Mouse (Mus musculus): ENCODE results near the gene Pspn. TPM values are rescaled to one million over a fixed set of nuclear protein-coding genes. Genes with fewer than 3 reads are reported as not detected.

Gene Pspn
- 0.60 and 1.1 TPM in 2 replicates for polyA plus RNA-seq (2016; fragmentation: Nextera tagmentation; extraction: Ambion mirVana)

GRCm38 (mm10) chr17:56999968-57000609 lies at the start of gene Pspn:
Gene Pspn, minus strand, starts transcription at chr17:57000018.
- Histone ChIP-seq H3K27ac (replicated peaks) (no peak within 1 kb of the TSS), H3K27me3 (replicated peaks; ENCODE audit: low read depth, poor library complexity, severe bottlenecking) (no peaks in the 10 kb centered on the region), H3K4me1 (peaks cover 15% of the 10 kb centered on the region), H3K36me3 (replicated peaks) (peaks cover 84% of the 10 kb centered on the region), H3K4me3 (no peak within 1 kb of the TSS), H3K9me3 (no peaks in the 10 kb centered on the region)
- WGBS = 86% methylated on average over 9 of the region's 9 CpGs
- no peak for DNase-seq (ENCODE audit: low spot score)

GRCm38 (mm10) chr17:57048816-57049215 lies 49.0 kb upstream of the Pspn start:
- Histone ChIP-seq H3K4me3 (no peak overlapping the region), H3K27ac (replicated peaks) (no peak overlapping the region), H3K4me1 (0 out of 2 replicates have a peak, but pooled peaks cover 3% of the 10 kb centered on the region), H3K9me3 (no peaks in the 10 kb centered on the region), H3K27me3 (replicated peaks; ENCODE audit: low read depth, poor library complexity, severe bottlenecking) (no peaks in the 10 kb centered on the region), H3K36me3 (replicated peaks) (peaks cover 40% of the 10 kb centered on the region)
- DNase-seq (ENCODE audit: low spot score) = no peak
- WGBS = 96% methylated on average over 3 of the region's 3 CpGs

GRCm38 (mm10) chr17:57047406-57047805 lies 47.6 kb upstream of the Pspn start:
- H3K4me3 ChIP-seq = no peak overlapping the region
- H3K9me3 ChIP-seq = no peaks in the 10 kb centered on the region
- WGBS = 36% methylated on average over 5 of the region's 5 CpGs
- H3K4me1 ChIP-seq = 0 out of 2 replicates have a peak, but pooled peaks cover 3% of the 10 kb centered on the region
- H3K36me3 ChIP-seq (replicated peaks) = peaks cover 26% of the 10 kb centered on the region
- no peaks in the 10 kb centered on the region for H3K27me3 ChIP-seq (replicated peaks; ENCODE audit: low read depth, poor library complexity, severe bottlenecking)
- DNase-seq (ENCODE audit: low spot score) = no peak
- H3K27ac ChIP-seq (replicated peaks) = no peak overlapping the region

- Histone ChIP-seq H3K4me3 (no peak within 1 kb of the TSS), H3K27ac (replicated peaks) (no peak within 1 kb of the TSS), H3K27me3 (replicated peaks; ENCODE audit: low read depth, poor library complexity, severe bottlenecking) (peaks cover 24% of the 10 kb centered on the region), H3K9me3 (no peaks in the 10 kb centered on the region), H3K4me1 (peaks cover 2% of the 10 kb centered on the region; the same call in 1 of the 2 replicates), H3K36me3 (replicated peaks) (peaks cover 10% of the 10 kb centered on the region; the same call in 1 of the 2 replicates)
- 69% methylated on average over 8 of the region's 8 CpGs for WGBS
- DNase-seq (ENCODE audit: low spot score) = no peak
Observed at GRCm38 (mm10) chr17:57041554-57041953, 41.7 kb upstream of the Pspn start, which contains the start of gene Slc25a41. Gene Slc25a41, minus strand, starts transcription at chr17:57041654.

GRCm38 (mm10) chr17:57038978-57039377 lies 39.2 kb upstream of the Pspn start:
- 37% methylated on average over 8 of the region's 8 CpGs for WGBS
- Histone ChIP-seq H3K27me3 (replicated peaks; ENCODE audit: low read depth, poor library complexity, severe bottlenecking) (peaks cover 24% of the 10 kb centered on the region), H3K27ac (replicated peaks) (no peak overlapping the region), H3K4me3 (no peak overlapping the region), H3K4me1 (peaks cover 2% of the 10 kb centered on the region; the same call in 1 of the 2 replicates), H3K9me3 (no peaks in the 10 kb centered on the region), H3K36me3 (replicated peaks) (no peaks in the 10 kb centered on the region)
- no peak for DNase-seq (ENCODE audit: low spot score)

GRCm38 (mm10) chr17:57032854-57033253 lies 33.0 kb upstream of the Pspn start:
- Histone ChIP-seq H3K4me1 (peaks cover 24% of the 10 kb centered on the region), H3K27me3 (replicated peaks; ENCODE audit: low read depth, poor library complexity, severe bottlenecking) (peaks cover 11% of the 10 kb centered on the region), H3K4me3 (peak overlapping the region; percentile 84), H3K36me3 (replicated peaks) (peaks cover 18% of the 10 kb centered on the region), H3K27ac (replicated peaks) (peak overlapping the region; percentile 87; the same call in 1 of the 2 replicates), H3K9me3 (no peaks in the 10 kb centered on the region)
- WGBS = 78% methylated on average over 4 of the region's 4 CpGs
- DNase-seq (ENCODE audit: low spot score) = no peak

- H3K27me3 ChIP-seq (replicated peaks; ENCODE audit: low read depth, poor library complexity, severe bottlenecking) = peaks cover 3% of the 10 kb centered on the region; the same call in 1 of the 2 replicates
- peak overlapping the region; percentile 99 for H3K27ac ChIP-seq (replicated peaks)
- H3K36me3 ChIP-seq (replicated peaks) = peaks cover 28% of the 10 kb centered on the region
- WGBS = under 1% methylated on average over 38 of the region's 38 CpGs
- no peaks in the 10 kb centered on the region for H3K9me3 ChIP-seq
- peak overlapping the region; percentile 84 for H3K4me3 ChIP-seq
- peaks cover 24% of the 10 kb centered on the region for H3K4me1 ChIP-seq
- peak; percentile 99 for DNase-seq (ENCODE audit: low spot score)
Observed at GRCm38 (mm10) chr17:57031661-57032420, 32.0 kb upstream of the Pspn start.

GRCm38 (mm10) chr17:57030931-57031660 lies 31.3 kb upstream of the Pspn start, which contains the start of gene Khsrp:
Gene Khsrp, minus strand, starts transcription at chr17:57031522.
- peak within 1 kb of the TSS; percentile 84 for H3K4me3 ChIP-seq
- H3K4me1 ChIP-seq = peaks cover 24% of the 10 kb centered on the region
- no peaks in the 10 kb centered on the region for H3K27me3 ChIP-seq (replicated peaks; ENCODE audit: low read depth, poor library complexity, severe bottlenecking)
- peaks cover 36% of the 10 kb centered on the region for H3K36me3 ChIP-seq (replicated peaks)
- peak; percentile 77 for DNase-seq (ENCODE audit: low spot score)
- no peaks in the 10 kb centered on the region for H3K9me3 ChIP-seq
- WGBS = under 1% methylated on average over 99 of the region's 99 CpGs
- peak within 1 kb of the TSS; percentile 99 for H3K27ac ChIP-seq (replicated peaks)

- H3K4me1 ChIP-seq = peaks cover 24% of the 10 kb centered on the region
- H3K27me3 ChIP-seq (replicated peaks; ENCODE audit: low read depth, poor library complexity, severe bottlenecking) = no peaks in the 10 kb centered on the region
- H3K27ac ChIP-seq (replicated peaks) = 0 out of 2 replicates have a peak overlapping the region, but pooled peaks have one; percentile 99
- H3K36me3 ChIP-seq (replicated peaks) = peaks cover 50% of the 10 kb centered on the region
- WGBS = 56% methylated on average over 8 of the region's 8 CpGs
- H3K9me3 ChIP-seq = no peaks in the 10 kb centered on the region
- no peak for DNase-seq (ENCODE audit: low spot score)
- H3K4me3 ChIP-seq = peak overlapping the region; percentile 84
Observed at GRCm38 (mm10) chr17:57029691-57030090, 29.9 kb upstream of the Pspn start.

- Histone ChIP-seq H3K27ac (replicated peaks) (no peak overlapping the region), H3K36me3 (replicated peaks) (peaks cover 72% of the 10 kb centered on the region), H3K4me3 (no peak overlapping the region), H3K4me1 (peaks cover 23% of the 10 kb centered on the region), H3K27me3 (replicated peaks; ENCODE audit: low read depth, poor library complexity, severe bottlenecking) (no peaks in the 10 kb centered on the region), H3K9me3 (no peaks in the 10 kb centered on the region)
- no peak for DNase-seq (ENCODE audit: low spot score)
- WGBS = 93% methylated on average over 4 of the region's 4 CpGs
Observed at GRCm38 (mm10) chr17:57027471-57027870, 27.7 kb upstream of the Pspn start.

GRCm38 (mm10) chr17:57020960-57021359 lies 21.1 kb upstream of the Pspn start:
- Histone ChIP-seq H3K4me3 (no peak overlapping the region), H3K36me3 (replicated peaks) (peaks cover 72% of the 10 kb centered on the region), H3K4me1 (no peaks in the 10 kb centered on the region), H3K9me3 (no peaks in the 10 kb centered on the region), H3K27ac (replicated peaks) (no peak overlapping the region), H3K27me3 (replicated peaks; ENCODE audit: low read depth, poor library complexity, severe bottlenecking) (no peaks in the 10 kb centered on the region)
- 93% methylated on average over 5 of the region's 5 CpGs for WGBS
- DNase-seq (ENCODE audit: low spot score) = no peak

- 88% methylated on average over 2 of the region's 2 CpGs for WGBS
- Histone ChIP-seq H3K4me3 (no peak overlapping the region), H3K27ac (replicated peaks) (no peak overlapping the region), H3K4me1 (no peaks in the 10 kb centered on the region), H3K36me3 (replicated peaks) (peaks cover 59% of the 10 kb centered on the region), H3K9me3 (no peaks in the 10 kb centered on the region), H3K27me3 (replicated peaks; ENCODE audit: low read depth, poor library complexity, severe bottlenecking) (no peaks in the 10 kb centered on the region)
- no peak for DNase-seq (ENCODE audit: low spot score)
Observed at GRCm38 (mm10) chr17:57019693-57020092, 19.9 kb upstream of the Pspn start.

Data from embryonic facial prominence, embryonic 10.5 days (tissue).